Mouse (Mus musculus): ENCODE data around the gene Fbp1. TPM values are rescaled to one million over a fixed set of nuclear protein-coding genes. Genes with fewer than 3 reads are reported as not detected.

Gene Fbp1
- polyA plus RNA-seq, 1 experiment from 2014 or later, result 2,581 TPM

DNA sequence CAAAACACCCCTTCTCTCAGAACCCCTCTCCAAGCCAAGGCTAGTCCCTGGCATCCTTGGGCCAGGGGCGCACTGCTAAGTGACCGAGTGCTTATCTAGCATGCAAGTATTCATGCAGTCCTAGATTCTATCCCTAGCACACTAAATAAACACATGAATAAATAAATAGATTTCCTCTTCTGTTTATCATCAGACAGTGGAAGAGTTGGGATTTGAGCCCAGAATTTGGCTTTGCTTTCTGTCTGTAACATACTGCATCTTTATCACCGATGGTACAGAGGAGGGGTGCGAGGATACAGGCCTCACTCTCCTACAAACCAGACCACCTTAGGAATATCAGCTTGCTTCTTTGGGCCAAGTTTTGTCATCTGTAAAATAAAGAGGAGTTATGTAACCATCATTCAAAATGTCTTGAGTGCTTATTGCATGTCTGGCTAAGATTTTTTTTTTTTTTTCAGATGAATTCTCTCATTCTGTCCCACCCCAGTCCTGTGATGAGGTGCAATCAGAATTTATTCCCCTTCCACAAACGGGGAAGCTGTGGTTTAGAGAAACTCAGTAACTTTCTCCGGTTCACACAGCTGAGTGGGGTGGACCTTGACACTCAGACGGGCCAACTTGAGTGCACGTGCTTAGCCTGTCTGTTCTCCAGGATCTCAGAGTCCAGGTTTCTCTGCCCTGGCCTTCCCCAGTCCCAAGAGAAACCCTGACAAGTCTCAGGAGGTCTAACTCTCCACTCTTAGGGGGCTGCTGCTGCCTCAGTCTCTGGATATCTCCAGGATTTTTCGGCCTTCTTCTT is 5.2 kb upstream of the Fbp1 start:
- no peak for TF ChIP-seq CTCF (IDR thresholded peaks at IDR 0.05; ENCODE audit: low read depth)
- Histone ChIP-seq H3K4me2 (ENCODE audit: low read depth, low read length) (no peak overlapping the region), H3K27me3 (ENCODE audit: insufficient read depth, low read length) (no peaks in the 10 kb centered on the region), H3K27ac (ENCODE audit: low read depth) (no peak overlapping the region), H3K36me3 (replicated peaks; ENCODE audit: insufficient read depth, low read length) (no peaks in the 10 kb centered on the region), H3K4me3 (ENCODE audit: low read depth, low read length) (no peak overlapping the region), H3K9ac (replicated peaks) (no peak overlapping the region), H3K9me3 (ENCODE audit: low read length) (no peaks in the 10 kb centered on the region), H3K4me1 (ENCODE audit: insufficient read depth) (peaks cover 9% of the 10 kb centered on the region; the same call in 1 of the 2 replicates)
- no peak for DNase-seq
- no peak for ATAC-seq
- WGBS (ENCODE audit: insufficient replicate concordance), result 53% methylated on average over 9 of the region's 9 CpGs

DNA sequence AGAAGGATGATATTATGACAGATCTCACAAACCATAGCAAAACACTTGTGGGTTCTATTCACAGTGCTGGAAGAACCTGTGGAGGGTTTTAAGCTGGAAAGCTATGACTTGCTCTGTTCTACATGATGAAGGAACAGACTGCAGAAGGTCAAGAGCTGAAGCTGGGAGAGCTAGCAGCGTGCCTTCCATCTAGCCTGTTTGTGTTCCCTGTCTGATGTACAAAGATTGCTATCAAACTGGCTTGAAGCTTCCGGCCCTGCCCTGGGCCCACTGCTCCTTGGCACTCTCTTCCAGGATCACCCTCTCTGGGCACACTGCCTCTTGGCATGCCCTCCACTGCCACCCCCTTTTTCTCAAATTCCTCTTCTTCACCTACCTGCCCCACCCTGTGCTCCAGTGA is 1.2 kb upstream of the Fbp1 start:
- WGBS (ENCODE audit: insufficient replicate concordance), result 56% methylated on average over 2 of the region's 2 CpGs
- no peak overlapping the region for H3K4me3 ChIP-seq (ENCODE audit: low read depth, low read length)
- no peak for TF ChIP-seq CTCF (IDR thresholded peaks at IDR 0.05; ENCODE audit: low read depth)
- TF ChIP-seq EP300 (IDR thresholded peaks at IDR 0.05; ENCODE audit: low read depth), result no peak
- no peaks in the 10 kb centered on the region for H3K9me3 ChIP-seq (ENCODE audit: low read length)
- no peaks in the 10 kb centered on the region for H3K36me3 ChIP-seq (replicated peaks; ENCODE audit: insufficient read depth, low read length)
- ATAC-seq (no peak), DNase-seq (no peak)
- no peak overlapping the region for H3K4me2 ChIP-seq (ENCODE audit: low read depth, low read length)
- peak overlapping the region; percentile 49 for H3K27ac ChIP-seq (ENCODE audit: low read depth)
- H3K27me3 ChIP-seq (ENCODE audit: insufficient read depth, low read length), result no peaks in the 10 kb centered on the region
- no peak overlapping the region for H3K9ac ChIP-seq (replicated peaks)
- peaks cover 9% of the 10 kb centered on the region; the same call in 1 of the 2 replicates for H3K4me1 ChIP-seq (ENCODE audit: insufficient read depth)

DNA sequence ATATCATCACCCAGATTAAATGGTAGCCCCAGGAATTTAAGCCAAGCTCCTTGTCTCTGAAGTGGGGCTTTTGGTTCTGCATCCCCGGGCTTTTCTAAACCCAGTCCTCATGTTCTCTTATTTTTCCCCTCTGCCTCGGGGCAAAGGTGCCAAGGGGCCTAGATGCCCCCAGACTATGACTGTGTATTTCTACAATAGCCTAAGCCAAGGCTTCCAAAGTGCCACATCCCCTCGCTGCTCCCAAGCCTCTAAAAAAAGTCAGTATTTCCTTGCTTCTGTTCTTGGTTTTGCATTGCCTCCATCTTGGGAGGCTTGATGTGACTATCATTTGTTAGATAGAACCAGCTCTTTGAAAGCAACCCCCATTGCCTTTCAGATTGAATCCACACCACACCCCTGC is 3.5 kb downstream of the Fbp1 start:
- WGBS (ENCODE audit: insufficient replicate concordance), result 69% methylated on average over 3 of the region's 3 CpGs
- Histone ChIP-seq H3K4me1 (ENCODE audit: insufficient read depth) (peaks cover 19% of the 10 kb centered on the region), H3K9me3 (ENCODE audit: low read length) (no peaks in the 10 kb centered on the region), H3K36me3 (replicated peaks; ENCODE audit: insufficient read depth, low read length) (no peaks in the 10 kb centered on the region), H3K9ac (replicated peaks) (peak overlapping the region; percentile 8), H3K4me2 (ENCODE audit: low read depth, low read length) (peak overlapping the region; percentile 68), H3K27me3 (ENCODE audit: insufficient read depth, low read length) (no peaks in the 10 kb centered on the region), H3K4me3 (ENCODE audit: low read depth, low read length) (peak overlapping the region; percentile 40), H3K27ac (ENCODE audit: low read depth) (peak overlapping the region; percentile 52)
- TF ChIP-seq EP300 (IDR thresholded peaks at IDR 0.05; ENCODE audit: low read depth) (no peak), CTCF (IDR thresholded peaks at IDR 0.05; ENCODE audit: low read depth) (no peak)
- no peak for DNase-seq
- ATAC-seq, result no peak

DNA sequence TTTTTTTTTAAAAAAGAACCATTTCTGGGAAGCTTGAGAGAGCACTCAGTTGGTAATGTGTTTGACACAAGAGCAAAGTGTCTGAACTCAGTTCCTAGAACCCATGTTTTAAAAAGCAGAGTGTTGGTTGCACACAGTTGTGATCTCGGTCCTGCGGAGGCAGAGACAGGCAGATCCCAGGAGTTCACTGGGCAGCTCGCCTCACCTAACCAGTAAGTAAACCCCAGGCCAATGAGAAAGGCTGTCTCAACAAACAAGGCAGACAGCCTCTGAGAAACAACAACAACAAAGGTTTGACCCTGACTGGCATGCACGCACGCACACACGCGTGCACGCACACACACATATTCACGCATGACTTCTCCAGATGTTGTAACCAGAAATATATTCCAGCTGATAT is 4.2 kb downstream of the Fbp1 start:
- DNase-seq, result no peak
- Histone ChIP-seq H3K4me3 (ENCODE audit: low read depth, low read length) (peak overlapping the region; percentile 40), H3K9me3 (ENCODE audit: low read length) (no peaks in the 10 kb centered on the region), H3K9ac (replicated peaks) (peak overlapping the region; percentile 8; the same call in 1 of the 2 replicates), H3K27ac (ENCODE audit: low read depth) (peak overlapping the region; percentile 52), H3K27me3 (ENCODE audit: insufficient read depth, low read length) (no peaks in the 10 kb centered on the region), H3K4me1 (ENCODE audit: insufficient read depth) (peaks cover 19% of the 10 kb centered on the region), H3K4me2 (ENCODE audit: low read depth, low read length) (peak overlapping the region; percentile 68), H3K36me3 (replicated peaks; ENCODE audit: insufficient read depth, low read length) (0 out of 2 replicates have a peak, but pooled peaks cover 2% of the 10 kb centered on the region)
- WGBS (ENCODE audit: insufficient replicate concordance), result 78% methylated on average over 9 of the region's 9 CpGs
- no peak for ATAC-seq
- no peak for TF ChIP-seq EP300 (IDR thresholded peaks at IDR 0.05; ENCODE audit: low read depth)
- no peak for TF ChIP-seq CTCF (IDR thresholded peaks at IDR 0.05; ENCODE audit: low read depth)

DNA sequence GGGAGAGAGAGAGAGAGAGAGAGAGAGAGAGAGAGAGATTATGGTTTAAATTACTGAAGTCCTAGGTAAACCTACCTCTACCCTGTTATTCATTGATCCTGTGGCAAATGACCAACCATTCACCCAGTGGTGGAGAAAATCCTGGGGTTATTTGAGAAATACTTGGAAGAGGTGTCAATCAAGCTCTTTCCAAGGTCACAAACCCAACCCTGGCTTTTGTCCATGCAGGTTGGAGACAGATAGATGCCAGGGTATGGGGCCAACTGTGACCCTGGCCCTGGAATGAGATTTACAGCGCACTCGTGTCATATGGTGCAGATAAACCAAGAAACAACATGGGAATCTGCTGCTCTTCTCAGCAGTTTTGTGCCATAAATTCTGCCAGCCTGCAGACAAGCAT is 4.6 kb downstream of the Fbp1 start:
- no peaks in the 10 kb centered on the region for H3K27me3 ChIP-seq (ENCODE audit: insufficient read depth, low read length)
- ATAC-seq, result peak; percentile 43
- H3K9ac ChIP-seq (replicated peaks), result peak overlapping the region; percentile 8; the same call in 1 of the 2 replicates

DNA sequence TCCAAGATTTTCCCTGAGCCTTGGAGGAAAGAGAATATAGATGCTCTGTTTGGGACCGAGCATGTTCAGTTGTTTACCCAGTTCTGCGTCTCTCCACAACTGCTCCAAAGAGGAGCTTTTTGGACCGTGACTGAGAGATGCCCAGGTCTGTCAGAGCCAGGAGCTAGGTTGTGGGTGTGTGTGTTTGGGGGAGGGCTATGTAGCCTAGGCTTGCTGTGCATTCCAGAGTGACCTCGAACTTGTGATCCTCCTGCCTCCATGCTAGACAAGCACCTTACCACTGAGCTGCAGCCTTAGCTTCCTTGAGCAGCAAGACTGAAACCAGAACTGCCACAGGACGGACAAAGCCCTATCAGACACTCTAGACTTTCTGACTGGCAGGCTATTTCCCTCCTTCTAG is 5.2 kb downstream of the Fbp1 start:
- no peak for TF ChIP-seq EP300 (IDR thresholded peaks at IDR 0.05; ENCODE audit: low read depth)
- ATAC-seq (no peak), DNase-seq (no peak)
- no peaks in the 10 kb centered on the region for H3K27me3 ChIP-seq (ENCODE audit: insufficient read depth, low read length)
- 0 out of 2 replicates have a peak, but pooled peaks cover 2% of the 10 kb centered on the region for H3K36me3 ChIP-seq (replicated peaks; ENCODE audit: insufficient read depth, low read length)
- no peak overlapping the region for H3K4me3 ChIP-seq (ENCODE audit: low read depth, low read length)
- H3K27ac ChIP-seq (ENCODE audit: low read depth), result peak overlapping the region; percentile 52
- no peak overlapping the region; the same call in 1 of the 2 replicates for H3K9ac ChIP-seq (replicated peaks)
- peaks cover 19% of the 10 kb centered on the region for H3K4me1 ChIP-seq (ENCODE audit: insufficient read depth)
- no peaks in the 10 kb centered on the region for H3K9me3 ChIP-seq (ENCODE audit: low read length)
- peak overlapping the region; percentile 68 for H3K4me2 ChIP-seq (ENCODE audit: low read depth, low read length)
- whole genome bisulfite sequencing (ENCODE audit: insufficient replicate concordance), result 69% methylated on average over 5 of the region's 5 CpGs

More for the DNA sequence above, 4.6 kb downstream of the Fbp1 start:
- peak; percentile 48 for DNase-seq
- H3K36me3 ChIP-seq (replicated peaks; ENCODE audit: insufficient read depth, low read length), result 0 out of 2 replicates have a peak, but pooled peaks cover 2% of the 10 kb centered on the region
- peak overlapping the region; percentile 52 for H3K27ac ChIP-seq (ENCODE audit: low read depth)
- H3K4me3 ChIP-seq (ENCODE audit: low read depth, low read length), result peak overlapping the region; percentile 40; the same call in 1 of the 2 replicates
- H3K4me1 ChIP-seq (ENCODE audit: insufficient read depth), result peaks cover 19% of the 10 kb centered on the region
- no peaks in the 10 kb centered on the region for H3K9me3 ChIP-seq (ENCODE audit: low read length)
- WGBS (ENCODE audit: insufficient replicate concordance), result 38% methylated on average over 2 of the region's 2 CpGs
- TF ChIP-seq EP300 (IDR thresholded peaks at IDR 0.05; ENCODE audit: low read depth), result peak; percentile 31; the same call in 1 of the 2 replicates
- TF ChIP-seq CTCF (IDR thresholded peaks at IDR 0.05; ENCODE audit: low read depth), result no peak
- H3K4me2 ChIP-seq (ENCODE audit: low read depth, low read length), result peak overlapping the region; percentile 68

Measured in liver, postnatal 0 days (tissue).